Mouse (Mus musculus): ENCODE measurements at regions not wholly inside any gene's neighbourhood (a gene's known extent, or its start where the extent isn't known, plus 50 kb on each side); places are given as distances from the start of the nearest gene placed in this dataset.
A peak's percentile ranks its signal among the peaks of the same experiment; 100 is the strongest.

DNA sequence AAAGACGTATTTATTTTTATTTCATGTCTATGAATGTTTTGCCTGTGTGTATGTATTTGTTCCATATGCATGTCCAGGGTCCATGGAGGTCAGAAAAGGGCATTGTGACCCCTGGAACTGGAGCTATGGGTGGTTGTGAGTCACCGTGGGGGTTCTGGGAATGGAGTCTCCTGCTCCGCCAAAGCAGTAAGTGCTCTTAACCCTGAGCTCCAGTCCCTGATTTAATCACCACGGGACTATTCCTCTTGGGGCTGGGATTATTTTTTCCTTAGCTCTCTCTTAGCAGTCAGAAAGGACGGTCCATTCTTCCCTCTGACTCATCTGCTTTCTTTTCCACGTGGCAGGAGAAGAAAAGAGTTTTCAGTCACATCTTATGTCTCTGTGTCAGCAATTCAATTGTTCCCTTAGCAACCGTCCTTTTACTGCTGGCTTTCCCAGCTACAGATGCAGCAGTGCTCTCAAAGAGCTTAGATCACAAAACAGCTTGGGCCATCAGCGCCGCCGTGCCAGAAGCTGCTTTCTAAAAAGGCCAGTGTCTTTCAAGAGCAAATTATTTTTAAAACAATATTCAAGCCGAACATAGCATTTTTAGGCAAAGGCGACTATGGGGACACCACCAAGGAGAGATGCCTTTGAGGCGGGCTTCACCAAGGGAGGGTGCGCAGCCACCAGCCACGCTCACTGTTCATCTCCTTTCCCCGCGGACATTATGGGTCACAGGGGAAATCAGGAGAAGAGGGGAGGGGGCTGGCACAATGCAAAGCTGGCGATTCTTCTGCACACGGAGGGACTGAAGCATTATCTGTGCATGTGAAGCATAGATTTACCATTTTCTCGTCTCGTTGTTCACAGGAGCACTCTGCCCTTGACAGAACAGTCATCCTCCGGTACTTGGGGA is 110.8 kb downstream of the Map3k7 start:
- peaks cover 37% of the 10 kb centered on the region for H3K4me1 ChIP-seq (replicated peaks)
- peak overlapping the region; percentile 28 for H3K4me3 ChIP-seq
- no peaks in the 10 kb centered on the region for H3K27me3 ChIP-seq
- H3K4me2 ChIP-seq, result peak overlapping the region; percentile 54
- WGBS, result 2% methylated on average over 22 of the region's 22 CpGs
- H3K36me3 ChIP-seq, result no peaks in the 10 kb centered on the region
- H3K27ac ChIP-seq (replicated peaks), result peak overlapping the region; percentile 92
- H3K9me3 ChIP-seq, result peaks cover 13% of the 10 kb centered on the region; the same call in 1 of the 2 replicates
- peak; percentile 88 for ATAC-seq (ENCODE audit: low read depth)
- H3K9ac ChIP-seq, result peak overlapping the region; percentile 68

DNA sequence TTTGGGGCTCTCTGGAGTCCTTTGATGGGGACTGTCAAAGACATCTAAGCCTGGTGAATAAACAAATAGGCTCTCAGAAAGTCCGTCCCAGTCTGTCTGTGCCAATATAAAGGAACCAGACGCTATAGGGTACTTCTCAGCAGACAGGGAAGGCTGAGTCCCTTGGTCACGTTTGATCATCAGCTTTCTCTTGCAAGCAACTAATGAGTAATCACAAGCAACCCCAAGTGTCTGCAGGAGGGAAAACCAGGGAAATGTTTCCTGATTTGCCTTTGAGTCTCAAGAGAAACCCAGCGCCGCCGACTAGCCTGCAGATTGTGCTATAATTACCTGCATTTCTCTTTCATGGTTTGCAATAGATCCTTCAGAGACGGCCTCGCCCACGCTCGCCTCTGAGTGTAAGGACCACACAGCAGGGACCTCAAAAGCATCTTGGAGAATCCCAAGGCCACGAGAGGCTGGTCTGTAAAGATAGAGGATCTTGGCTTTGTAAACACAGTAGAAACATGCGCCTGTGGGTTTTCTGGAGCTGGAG is 112.6 kb downstream of the Map3k7 start:
- no peaks in the 10 kb centered on the region for H3K36me3 ChIP-seq
- peaks cover 37% of the 10 kb centered on the region for H3K4me1 ChIP-seq (replicated peaks)
- no peaks in the 10 kb centered on the region for H3K27me3 ChIP-seq
- no peak overlapping the region for H3K4me3 ChIP-seq
- H3K9me3 ChIP-seq, result no peaks in the 10 kb centered on the region
- no peak overlapping the region for H3K9ac ChIP-seq
- no peak for ATAC-seq (ENCODE audit: low read depth)
- 56% methylated on average over 12 of the region's 12 CpGs for WGBS
- H3K27ac ChIP-seq (replicated peaks), result peak overlapping the region; percentile 92
- H3K4me2 ChIP-seq, result no peak overlapping the region

DNA sequence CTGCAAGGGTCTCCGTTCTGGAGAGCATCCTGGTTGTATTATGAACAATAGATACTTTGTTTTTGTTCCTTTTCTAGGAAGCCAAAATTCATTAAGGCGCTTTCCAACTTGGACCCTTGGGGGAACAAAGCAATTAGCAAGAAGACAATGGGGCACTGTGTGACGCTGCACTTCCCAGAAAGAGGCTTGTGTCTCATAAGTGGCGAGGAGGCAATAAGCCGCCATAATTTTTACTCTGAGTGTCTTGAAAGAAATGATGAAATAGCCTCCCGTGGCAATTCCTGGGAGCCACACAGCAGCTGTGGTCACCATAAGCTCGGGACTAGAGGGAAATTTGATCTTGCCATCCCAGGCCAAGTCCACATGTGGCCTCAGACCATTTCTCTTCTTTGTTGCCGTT is 119.6 kb downstream of the Map3k7 start:
- no peak overlapping the region for H3K4me3 ChIP-seq
- peak overlapping the region; percentile 81 for H3K27ac ChIP-seq (replicated peaks)
- H3K36me3 ChIP-seq, result no peaks in the 10 kb centered on the region
- ATAC-seq (ENCODE audit: low read depth), result peak; percentile 46
- H3K4me1 ChIP-seq (replicated peaks), result peaks cover 17% of the 10 kb centered on the region
- H3K4me2 ChIP-seq, result no peak overlapping the region
- no peak overlapping the region for H3K9ac ChIP-seq
- whole genome bisulfite sequencing, result 20% methylated on average over 8 of the region's 8 CpGs
- H3K9me3 ChIP-seq, result no peaks in the 10 kb centered on the region
- H3K27me3 ChIP-seq, result no peaks in the 10 kb centered on the region

GRCm38 (mm10) chr4:32084250-32084869 is 120.5 kb downstream of the Map3k7 start:
- Histone ChIP-seq H3K4me1 (replicated peaks) (peaks cover 17% of the 10 kb centered on the region), H3K9me3 (no peaks in the 10 kb centered on the region), H3K4me2 (no peak overlapping the region), H3K36me3 (no peaks in the 10 kb centered on the region), H3K4me3 (no peak overlapping the region), H3K27me3 (no peaks in the 10 kb centered on the region), H3K9ac (no peak overlapping the region), H3K27ac (replicated peaks) (peak overlapping the region; percentile 81)
- peak; percentile 63; the same call in 1 of the 2 replicates for ATAC-seq (ENCODE audit: low read depth)
- WGBS, result 76% methylated on average over 10 of the region's 10 CpGs

DNA sequence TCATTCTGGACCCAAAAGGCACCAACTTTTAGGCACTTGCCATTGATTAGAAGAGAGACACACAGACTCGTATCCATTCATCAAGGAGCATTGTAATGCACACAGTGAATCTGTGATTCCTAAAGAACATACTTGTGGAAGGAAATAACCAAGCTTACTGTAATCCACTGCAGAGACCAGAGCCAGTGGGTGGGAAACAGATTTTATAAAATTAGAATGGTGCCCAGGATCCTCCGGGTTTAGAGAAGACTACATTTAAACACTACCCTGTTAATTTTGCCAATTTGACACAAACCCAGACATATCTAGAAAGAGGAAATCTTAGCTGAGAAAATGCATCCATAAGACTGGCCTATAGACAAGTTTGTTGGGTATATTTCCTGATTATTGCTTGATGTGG is 121.1 kb downstream of the Map3k7 start:
- Histone ChIP-seq H3K27me3 (no peaks in the 10 kb centered on the region), H3K4me1 (replicated peaks) (peaks cover 17% of the 10 kb centered on the region), H3K4me2 (no peak overlapping the region), H3K4me3 (no peak overlapping the region), H3K27ac (replicated peaks) (peak overlapping the region; percentile 81; the same call in 1 of the 2 replicates), H3K9ac (no peak overlapping the region), H3K9me3 (no peaks in the 10 kb centered on the region), H3K36me3 (no peaks in the 10 kb centered on the region)
- ATAC-seq (ENCODE audit: low read depth), result no peak
- 94% methylated on average over 2 of the region's 2 CpGs for WGBS

DNA sequence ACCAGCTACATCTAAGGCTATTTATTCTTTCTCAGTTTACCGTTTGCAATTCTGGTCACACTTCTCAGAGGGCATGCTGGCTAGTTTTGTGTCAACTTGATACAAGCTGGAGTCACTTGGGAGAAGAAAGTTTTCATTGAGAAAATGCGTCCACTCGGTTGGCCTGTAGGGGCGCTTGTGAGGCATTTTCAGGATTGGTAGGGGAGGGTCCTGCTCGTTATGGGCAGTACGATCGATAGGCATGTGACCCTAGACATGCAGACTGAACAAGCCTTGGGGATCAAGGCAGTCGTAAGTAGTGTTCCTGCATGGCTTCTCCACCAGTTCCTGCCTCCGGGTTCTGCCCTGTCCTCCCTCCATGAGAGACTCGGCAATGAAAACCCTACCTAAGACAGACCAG is 127.2 kb downstream of the Map3k7 start:
- no peak overlapping the region for H3K4me2 ChIP-seq
- 85% methylated on average over 10 of the region's 10 CpGs for WGBS
- H3K27me3 ChIP-seq, result no peaks in the 10 kb centered on the region
- no peaks in the 10 kb centered on the region for H3K4me1 ChIP-seq (replicated peaks)
- no peak overlapping the region for H3K9ac ChIP-seq
- ATAC-seq (ENCODE audit: low read depth), result no peak
- no peaks in the 10 kb centered on the region for H3K9me3 ChIP-seq
- no peaks in the 10 kb centered on the region for H3K36me3 ChIP-seq
- no peak overlapping the region for H3K4me3 ChIP-seq
- H3K27ac ChIP-seq (replicated peaks), result no peak overlapping the region

DNA sequence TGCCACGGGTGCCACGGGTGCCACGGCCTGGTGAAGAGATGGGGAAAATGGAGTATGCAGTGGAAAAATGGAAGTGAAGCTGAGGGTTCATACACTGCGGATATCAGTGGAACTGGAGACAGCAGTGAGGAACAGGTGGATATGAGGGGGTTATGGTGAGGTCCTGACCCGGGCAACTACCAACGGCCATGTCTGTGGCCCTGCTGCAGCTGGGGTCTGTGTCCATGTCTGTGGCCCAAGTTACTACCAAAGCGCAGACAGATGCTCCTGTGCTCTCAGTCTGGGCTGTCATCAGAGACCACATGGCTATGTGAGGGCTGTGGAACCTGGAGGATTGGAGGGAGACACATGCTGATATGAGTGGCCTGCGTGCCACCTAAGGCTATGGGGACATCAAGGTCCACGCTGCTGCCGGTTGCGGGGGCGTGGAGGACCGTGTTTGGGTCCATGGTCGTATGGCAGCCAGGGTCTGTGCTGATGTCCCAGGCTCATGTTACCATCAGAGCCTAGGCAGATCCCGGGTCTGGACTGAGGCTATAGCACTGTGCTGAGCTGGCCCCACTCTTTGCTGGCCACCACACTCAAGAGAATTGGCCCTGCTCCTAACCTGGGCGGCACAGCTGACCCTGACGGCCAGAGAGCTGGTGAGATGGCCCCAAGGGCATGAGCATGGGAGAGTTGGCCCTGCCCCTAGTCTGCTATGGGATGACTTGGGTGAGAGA is 128.6 kb downstream of the Map3k7 start:
- ATAC-seq (ENCODE audit: low read depth), result no peak
- Histone ChIP-seq H3K4me2 (no peak overlapping the region), H3K9ac (no peak overlapping the region), H3K9me3 (no peaks in the 10 kb centered on the region), H3K4me3 (no peak overlapping the region), H3K27me3 (no peaks in the 10 kb centered on the region), H3K27ac (replicated peaks) (no peak overlapping the region), H3K4me1 (replicated peaks) (no peaks in the 10 kb centered on the region), H3K36me3 (no peaks in the 10 kb centered on the region)
- 94% methylated on average over 17 of the region's 17 CpGs for WGBS

DNA sequence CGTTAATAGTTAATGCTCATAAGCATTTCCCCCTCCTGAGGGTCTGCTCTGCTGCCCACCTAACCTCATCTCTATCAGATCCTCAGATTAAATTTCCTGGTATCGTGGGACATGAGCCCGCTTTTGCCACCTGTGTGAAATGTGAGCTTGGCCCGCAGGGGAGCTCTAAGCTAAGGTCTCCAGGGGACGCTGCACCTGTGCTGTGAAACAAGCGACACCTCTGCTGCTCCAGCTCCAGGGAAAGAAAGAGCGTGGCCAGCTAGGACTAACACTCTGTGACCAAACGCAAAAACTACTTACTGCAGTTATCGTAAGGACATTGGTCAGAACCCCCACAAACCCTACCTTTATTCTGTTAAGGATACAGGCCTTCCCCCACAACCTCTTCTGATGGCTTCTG is 134.3 kb downstream of the Map3k7 start:
- Histone ChIP-seq H3K27me3 (no peaks in the 10 kb centered on the region), H3K4me1 (replicated peaks) (no peaks in the 10 kb centered on the region), H3K9me3 (no peaks in the 10 kb centered on the region), H3K9ac (no peak overlapping the region), H3K27ac (replicated peaks) (no peak overlapping the region), H3K4me3 (no peak overlapping the region), H3K4me2 (no peak overlapping the region), H3K36me3 (no peaks in the 10 kb centered on the region)
- 63% methylated on average over 9 of the region's 9 CpGs for WGBS
- no peak for ATAC-seq (ENCODE audit: low read depth)

DNA sequence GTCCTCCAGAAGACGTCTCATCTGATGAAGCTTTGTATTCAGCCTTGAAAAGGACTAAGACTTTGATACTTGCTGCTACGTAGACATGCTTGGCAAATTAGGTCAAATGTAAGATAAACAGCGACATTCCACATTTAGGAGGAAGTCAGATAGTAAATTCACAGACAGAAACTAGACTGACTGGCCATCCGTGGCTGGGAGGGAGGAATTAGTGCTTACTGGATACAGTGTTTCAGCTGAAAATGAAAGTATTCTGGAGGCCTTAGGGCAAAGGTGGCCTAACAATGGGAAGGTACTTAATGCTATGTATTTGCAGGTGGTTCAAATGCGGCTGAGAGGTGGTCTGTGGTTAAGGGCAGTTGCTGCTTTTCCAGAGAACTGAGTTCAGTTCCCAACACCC is 137.1 kb downstream of the Map3k7 start:
- Histone ChIP-seq H3K4me3 (no peak overlapping the region), H3K9ac (no peak overlapping the region), H3K27ac (replicated peaks) (no peak overlapping the region), H3K27me3 (no peaks in the 10 kb centered on the region), H3K36me3 (no peaks in the 10 kb centered on the region), H3K9me3 (no peaks in the 10 kb centered on the region), H3K4me2 (no peak overlapping the region), H3K4me1 (replicated peaks) (no peaks in the 10 kb centered on the region; the same call in 1 of the 2 replicates)
- ATAC-seq (ENCODE audit: low read depth), result no peak
- 66% methylated on average over 5 of the region's 5 CpGs for WGBS

- 13% methylated on average over 5 of the region's 5 CpGs for WGBS
- peak; percentile 51; the same call in 1 of the 2 replicates for ATAC-seq (ENCODE audit: low read depth)
- H3K27ac ChIP-seq (replicated peaks), result peak overlapping the region; percentile 79
These were observed 131.9 kb upstream of the Bach2 start for GRCm38 (mm10) chr4:32106664-32107171.

DNA sequence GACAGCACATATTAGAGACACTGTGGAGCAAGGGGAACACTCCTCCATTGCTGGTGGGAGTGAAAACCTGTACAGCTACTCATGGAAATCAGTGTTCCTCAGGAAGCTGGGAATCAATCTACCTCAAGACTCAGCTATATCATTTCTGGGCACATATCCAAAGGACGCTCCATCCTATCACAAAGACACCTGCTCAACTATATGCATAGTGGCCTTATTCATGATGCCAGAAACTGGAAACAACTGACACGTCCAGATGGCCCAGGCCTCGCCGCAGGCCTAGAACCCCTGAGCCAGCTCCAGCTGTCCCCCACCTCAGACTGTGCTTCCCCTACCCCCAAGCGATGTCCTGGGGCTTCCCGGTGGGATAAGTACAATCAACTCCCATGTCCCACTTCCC is 116.3 kb upstream of the Bach2 start:
- no peaks in the 10 kb centered on the region for H3K27me3 ChIP-seq
- H3K36me3 ChIP-seq, result no peaks in the 10 kb centered on the region
- H3K27ac ChIP-seq (replicated peaks), result no peak overlapping the region
- H3K4me3 ChIP-seq, result no peak overlapping the region
- H3K9ac ChIP-seq, result no peak overlapping the region
- H3K4me2 ChIP-seq, result no peak overlapping the region
- no peaks in the 10 kb centered on the region for H3K9me3 ChIP-seq
- no peak for ATAC-seq (ENCODE audit: low read depth)
- 81% methylated on average over 6 of the region's 6 CpGs for WGBS
- no peaks in the 10 kb centered on the region for H3K4me1 ChIP-seq (replicated peaks)

More at GRCm38 (mm10) chr4:32106664-32107171, 131.9 kb upstream of the Bach2 start:
- Histone ChIP-seq H3K4me2 (0 out of 2 replicates have a peak overlapping the region, but pooled peaks have one; percentile 8), H3K4me1 (replicated peaks) (peaks cover 14% of the 10 kb centered on the region), H3K9me3 (no peaks in the 10 kb centered on the region), H3K4me3 (no peak overlapping the region), H3K27me3 (no peaks in the 10 kb centered on the region), H3K36me3 (no peaks in the 10 kb centered on the region), H3K9ac (peak overlapping the region; percentile 50; the same call in 1 of the 2 replicates)

Data from neural tube, embryonic 13.5 days (tissue).